Mouse (Mus musculus) R1 (cell line): ENCODE data around the gene Fam162a.
"Not testable (repeated sequence)": the region's sequence is repeated elsewhere in the genome, so short reads cannot be mapped to it uniquely, and the experiment has no call there.

Source experiments
- DNase-seq: peaks from one replicate; pipeline ENCODE4 v3.0.0-alpha.2; 2018; ENCODE audit warnings: low read depth, low spot score

Gene Fam162a

DNA sequence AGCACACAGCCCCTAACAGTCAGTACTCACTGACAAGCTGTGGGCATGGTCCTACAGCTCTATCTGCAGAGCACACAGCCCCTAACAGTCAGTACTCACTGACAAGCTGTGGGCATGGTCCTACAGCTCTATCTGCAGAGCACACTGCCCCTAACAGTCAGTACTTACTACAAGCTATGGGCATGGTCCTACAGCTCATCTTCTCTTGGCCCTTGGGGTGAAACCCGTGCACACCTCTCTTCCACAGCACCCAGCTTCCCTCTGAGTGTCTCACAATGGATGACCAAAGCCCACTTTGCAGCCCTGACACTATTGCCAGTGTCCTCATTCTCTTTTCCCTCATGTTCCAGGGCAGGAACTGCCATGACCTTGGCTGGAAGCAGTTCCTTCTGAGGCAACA lies 8.9 kb downstream of the Fam162a start:
- DNase-seq, result not testable (repeated sequence)

DNA sequence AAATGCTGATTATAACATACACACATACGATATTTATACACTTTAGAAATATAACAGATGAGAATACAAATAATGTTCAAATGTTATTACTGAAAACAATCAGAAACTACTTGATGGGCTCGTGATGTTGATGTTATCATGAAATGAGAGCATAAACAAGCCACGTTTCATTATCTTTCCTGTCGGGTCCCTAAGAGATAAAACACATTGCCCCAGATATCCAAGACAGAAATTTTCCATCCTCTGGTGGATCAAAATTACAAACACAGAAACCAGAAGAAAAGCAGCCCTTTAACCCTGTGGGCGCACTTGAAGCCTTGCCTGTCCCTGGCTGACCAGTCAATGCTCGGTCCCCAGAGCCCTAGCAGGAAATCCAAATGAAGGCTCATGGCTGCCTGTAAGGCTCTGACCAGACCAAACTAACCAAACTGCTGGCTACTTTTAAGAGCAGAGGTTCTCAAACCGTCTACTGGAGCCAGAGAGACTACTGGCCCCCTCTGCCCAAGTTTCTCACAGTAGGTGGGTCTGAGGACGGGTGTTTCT lies 13.4 kb downstream of the Fam162a start:
- DNase-seq, result no peak

DNA sequence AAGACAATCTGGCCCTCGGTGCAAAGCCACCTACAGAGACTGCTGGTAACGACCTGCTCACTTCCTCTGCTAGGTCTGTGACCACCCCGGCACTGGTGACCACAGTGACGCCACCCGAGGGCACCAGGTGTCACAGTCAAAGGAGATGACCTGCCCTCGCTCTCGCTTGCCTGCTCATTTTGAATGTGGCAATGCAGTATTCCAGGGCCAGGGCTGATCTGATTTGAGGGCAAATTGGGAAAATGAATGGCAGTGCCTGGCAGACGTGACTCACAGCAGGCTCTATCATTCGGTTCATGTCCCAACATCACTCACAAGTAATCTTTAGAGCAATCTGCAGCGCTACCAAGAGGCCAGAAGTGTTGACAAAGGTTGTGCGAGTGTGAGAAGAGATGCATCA lies 15.0 kb downstream of the Fam162a start:
- DNase-seq, result no peak

DNA sequence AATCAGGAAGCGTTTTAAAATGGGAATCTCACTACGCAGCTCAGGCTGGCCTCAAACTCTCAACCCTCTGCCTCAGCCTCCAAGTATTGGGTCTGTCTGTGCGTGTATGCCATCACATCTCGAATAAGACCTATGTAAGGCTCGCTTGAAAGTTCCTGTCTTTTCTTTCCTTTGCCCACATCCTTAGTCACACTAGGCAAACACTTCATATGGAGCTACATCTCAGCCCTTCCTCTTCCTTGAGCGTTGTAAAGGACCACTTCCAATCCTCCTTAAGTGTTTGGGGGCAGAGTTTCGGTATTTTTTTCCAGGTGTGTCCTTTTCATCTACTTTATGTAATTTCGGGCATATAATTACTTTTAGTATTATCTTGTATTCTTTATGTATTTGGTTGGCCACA lies 16.5 kb downstream of the Fam162a start:
- DNase-seq, result no peak

DNA sequence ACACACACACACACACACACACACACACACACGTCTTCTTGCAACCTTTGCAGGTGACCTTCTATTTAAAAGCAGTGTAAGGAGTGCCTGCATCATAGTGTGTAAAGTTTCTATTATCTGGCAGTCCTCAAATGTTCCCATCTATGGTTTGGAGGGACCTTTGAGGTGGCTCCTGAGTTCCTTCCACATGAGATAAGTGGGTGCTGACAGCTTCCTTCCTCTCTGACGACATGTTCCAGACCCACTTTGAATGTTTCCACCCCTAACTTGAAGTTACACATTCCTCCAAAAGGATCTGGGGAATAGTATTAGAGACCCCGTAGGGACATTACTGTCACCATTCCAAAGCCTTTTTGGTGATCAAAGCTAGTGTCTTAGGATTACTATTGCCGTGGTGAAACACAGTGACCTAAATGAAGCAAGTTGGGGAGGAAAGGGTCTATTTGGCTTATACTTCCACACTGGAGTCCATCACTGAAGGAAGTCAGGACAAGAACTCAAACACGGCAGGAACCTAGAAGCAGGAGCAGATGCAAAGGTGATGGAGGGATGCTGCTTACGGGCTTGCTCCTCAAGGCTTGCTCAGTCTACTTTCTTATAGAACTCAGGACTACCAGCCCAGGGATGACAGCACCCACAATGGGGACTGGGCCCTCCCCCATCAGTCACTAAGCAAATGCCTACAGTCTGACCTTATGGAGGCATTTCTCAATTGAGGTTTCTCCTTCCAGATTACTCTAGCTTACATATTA lies 17.7 kb downstream of the Fam162a start:
- DNase-seq, result no peak

DNA sequence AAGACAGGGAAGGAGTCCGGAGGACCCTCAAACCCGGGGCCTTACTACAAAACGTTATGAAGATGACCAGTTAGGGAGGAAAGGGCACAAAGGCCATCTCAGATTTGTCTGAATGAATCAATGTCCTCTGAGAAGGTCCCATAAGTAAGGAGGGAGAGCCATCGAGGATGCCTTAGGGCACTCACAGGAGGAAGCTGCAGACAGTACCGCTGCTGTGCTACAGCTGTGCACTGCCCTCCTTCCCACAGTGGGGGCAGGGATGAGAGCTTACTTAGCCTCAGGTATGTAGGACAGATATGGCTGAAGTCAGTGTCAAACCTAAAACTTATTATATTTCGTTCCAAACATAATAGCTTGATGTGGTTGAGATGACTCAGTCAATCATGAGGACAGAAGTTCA lies 19.9 kb downstream of the Fam162a start:
- no peak for DNase-seq

DNA sequence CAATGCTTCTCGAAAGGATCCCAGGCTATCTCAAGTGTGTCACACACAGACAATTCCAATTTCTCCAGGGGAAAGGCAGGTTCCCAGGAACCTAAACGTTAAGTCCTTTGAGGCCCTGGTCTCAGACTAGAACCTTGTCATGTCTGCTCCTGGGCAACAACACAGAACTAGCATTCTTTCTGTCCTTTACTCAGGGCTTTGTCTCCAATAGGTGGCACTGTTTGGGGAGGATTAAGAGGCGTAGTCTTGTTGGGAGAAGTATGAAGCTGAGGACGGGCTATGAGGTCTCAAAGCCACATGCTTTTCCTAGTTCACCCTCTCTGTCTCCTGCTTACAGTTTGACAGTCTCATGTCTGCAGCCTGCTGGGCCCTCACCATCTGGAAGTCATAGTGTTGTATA lies 23.9 kb downstream of the Fam162a start:
- DNase-seq, result peak; percentile 60

DNA sequence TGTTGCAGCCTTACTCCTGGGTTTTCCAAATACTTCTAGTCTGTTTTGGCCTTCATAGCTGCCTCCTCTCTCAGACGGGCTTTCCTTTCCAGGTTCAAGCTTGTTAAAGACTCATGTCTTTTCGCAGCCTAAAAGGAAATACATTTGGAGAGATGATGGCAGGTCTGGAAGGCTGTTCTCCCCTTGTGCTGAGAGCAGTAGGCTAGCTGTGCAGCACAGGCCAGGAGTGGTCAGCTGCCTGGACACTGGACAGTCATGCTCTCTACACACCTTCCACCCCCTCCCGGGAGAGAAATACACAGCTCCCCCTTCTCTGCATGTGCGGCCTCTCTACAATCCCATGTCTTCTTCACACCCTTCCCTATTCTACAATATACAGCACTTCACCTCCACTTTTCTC lies 27.4 kb downstream of the Fam162a start:
- DNase-seq, result no peak

DNA sequence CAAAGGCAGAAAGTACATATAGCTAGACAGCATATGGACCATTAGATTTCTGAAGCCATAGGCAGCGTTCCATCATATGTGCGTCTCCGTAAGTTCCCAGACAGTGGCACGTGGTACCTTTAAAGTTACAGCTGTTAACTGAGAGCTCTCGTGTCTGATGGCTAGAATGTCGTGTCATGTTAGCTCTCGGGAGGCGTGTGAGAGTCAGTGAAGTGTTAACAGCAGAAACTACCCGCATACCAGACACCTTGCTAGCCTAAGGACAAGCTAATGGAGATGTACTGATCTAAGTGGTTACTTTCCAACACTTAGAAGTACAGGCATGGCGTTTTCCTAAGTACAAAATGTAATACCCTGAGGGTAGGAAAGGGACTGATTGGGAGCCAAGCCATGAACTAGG lies 28.3 kb downstream of the Fam162a start:
- no peak for DNase-seq

DNA sequence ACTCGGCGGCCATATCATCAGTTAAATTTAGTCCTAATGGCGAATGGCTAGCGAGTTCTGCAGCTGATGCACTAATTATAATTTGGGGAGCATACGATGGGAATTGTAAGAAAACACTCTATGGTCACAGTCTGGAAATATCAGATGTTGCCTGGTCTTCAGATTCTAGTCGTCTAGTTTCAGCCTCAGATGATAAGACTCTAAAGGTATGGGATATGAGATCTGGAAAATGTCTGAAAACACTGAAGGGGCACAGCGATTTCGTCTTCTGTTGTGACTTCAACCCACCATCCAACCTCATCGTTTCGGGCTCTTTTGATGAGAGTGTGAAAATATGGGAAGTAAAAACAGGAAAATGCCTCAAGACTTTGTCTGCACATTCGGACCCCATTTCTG lies 29.8 kb downstream of the Fam162a start:
- no peak for DNase-seq

DNA sequence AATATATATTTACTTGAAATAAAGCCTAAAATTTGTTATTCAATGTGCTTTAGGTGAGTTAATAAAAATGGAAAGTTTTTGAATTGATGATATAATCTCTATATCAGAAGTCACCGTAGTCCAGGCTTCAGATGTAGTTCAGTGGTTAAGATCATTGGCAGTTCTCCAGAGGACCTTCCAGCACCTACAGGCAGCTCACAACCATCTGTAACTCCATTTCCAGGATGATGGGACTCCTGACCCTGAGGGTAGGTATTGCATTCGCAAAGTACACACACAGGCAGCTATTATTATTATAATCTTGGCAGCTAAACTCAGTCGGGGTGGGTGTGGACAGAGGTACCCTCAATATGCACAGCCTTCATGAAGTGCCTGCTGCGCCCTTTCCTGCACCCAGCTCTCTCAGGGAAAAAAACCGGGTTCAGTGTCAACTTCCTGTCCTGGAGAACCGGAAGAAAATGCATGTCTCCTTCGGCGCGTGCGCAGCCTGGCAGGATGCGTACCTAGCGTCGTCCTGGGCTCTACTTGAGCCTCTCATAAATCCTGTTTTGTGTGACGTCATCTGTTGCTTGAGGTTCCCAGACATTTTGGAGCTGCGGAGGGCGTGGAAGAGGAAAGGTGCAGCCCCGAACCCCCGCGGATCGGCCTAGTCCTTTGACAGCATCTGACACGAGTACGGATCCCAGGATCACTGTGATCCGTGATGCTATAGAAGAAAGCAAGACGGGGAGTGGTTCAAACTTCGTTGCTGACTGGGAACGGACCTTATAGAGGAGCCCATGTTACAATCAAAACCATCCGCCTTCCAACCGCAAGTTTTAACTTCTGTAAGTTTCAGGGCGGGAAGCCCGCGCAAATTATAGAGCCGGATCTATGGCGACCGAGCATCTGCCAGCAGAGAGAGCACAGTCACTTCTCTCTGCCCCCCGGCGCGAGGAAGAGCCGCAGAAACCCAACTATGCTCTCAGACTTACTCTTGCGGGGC lies 30.5 kb downstream of the Fam162a start, which contains the start of gene Wdr5b:
TSS of gene Wdr5b (plus strand) at position 551 of the 985 bp plus-strand sequence.
- peak; percentile 98 for DNase-seq

DNA sequence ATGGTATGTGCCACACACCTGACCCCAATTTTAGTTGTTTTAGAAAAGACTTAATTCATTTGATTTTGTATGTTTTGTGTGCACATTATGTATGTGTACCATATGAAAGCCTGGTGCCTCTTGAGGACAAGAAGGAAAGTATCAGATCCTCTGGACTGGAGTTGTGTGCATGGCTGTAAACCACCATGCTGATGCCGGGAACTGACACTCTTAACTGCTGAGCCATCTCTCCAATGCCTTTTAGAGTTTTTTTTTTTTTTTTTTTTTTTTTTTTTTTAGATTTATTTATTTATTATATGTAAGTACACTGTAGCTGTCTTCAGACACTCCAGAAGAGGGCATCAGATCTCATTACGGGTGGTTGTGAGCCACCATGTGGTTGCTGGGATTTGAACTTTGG lies 43.3 kb downstream of the Fam162a start:
- not testable (repeated sequence) for DNase-seq

DNA sequence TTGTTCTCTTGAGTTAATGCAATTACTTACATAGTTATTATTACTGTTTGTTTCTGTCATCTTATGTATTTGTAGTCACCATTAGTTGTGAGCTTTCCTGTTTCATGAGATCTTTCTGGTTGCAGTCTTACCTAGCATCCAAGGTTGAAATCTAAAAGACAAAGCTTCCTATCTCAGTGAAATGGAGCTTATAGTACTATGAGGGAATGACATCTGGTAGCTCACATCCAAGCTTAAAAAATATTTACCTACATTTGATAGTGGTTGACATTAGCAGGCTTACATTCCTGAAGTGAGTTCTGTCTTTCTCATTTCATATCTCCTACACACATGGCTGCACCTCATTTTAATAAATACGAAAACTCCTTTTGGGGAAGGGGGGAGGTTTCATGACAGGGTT lies 55.1 kb downstream of the Fam162a start:
- no peak for DNase-seq

DNA sequence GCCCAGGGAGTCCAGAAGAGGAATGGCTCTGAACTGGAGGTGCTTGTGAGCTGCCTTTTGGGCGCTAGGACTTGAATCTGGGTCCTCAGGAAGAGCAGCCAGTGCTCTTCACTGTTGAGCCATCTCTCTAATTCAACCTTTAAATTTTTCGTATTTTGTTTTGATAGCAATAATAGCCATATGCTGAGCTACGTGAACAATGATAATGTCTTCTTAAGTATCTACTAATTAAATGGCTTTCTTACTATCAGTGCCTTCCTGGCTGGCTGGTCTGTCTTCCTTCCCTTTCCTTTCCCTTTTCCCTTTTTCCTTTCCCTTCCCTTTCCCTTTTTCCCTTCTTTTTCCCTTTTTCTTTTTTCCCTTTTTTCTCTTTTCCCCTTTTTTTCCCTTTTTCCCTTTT lies 63.0 kb downstream of the Fam162a start:
- no peak for DNase-seq

DNA sequence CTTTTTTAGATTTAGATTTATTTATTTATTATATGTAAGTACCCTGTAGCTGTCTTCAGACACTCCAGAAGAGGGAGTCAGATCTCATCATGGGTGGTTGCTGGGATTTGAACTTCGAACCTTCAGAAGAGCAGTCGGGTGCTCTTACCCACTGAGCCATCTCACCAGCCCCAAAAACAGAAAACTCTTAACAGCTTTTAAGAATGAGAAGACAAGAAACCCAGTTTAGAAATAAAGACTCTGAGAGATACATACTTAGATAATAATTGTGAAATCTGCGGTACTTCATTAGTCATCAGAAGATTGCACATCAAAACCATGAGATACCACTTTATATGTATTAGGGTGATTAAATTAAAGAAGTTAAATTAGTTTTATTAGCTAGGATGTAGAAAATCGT lies 72.5 kb downstream of the Fam162a start:
- not testable (repeated sequence) for DNase-seq
